Mouse (Mus musculus): ENCODE measurements at regions not wholly inside any gene's neighbourhood (a gene's known extent, or its start where the extent isn't known, plus 50 kb on each side); places are given as distances from the start of the nearest gene placed in this dataset.

- Histone ChIP-seq H3K4me2 (ENCODE audit: low read length) (no peak overlapping the region), H3K4me1 (replicated peaks; ENCODE audit: control insufficient read depth, insufficient read depth, low read length) (no peaks in the 10 kb centered on the region), H3K9ac (replicated peaks; ENCODE audit: low read depth, low read length) (no peak overlapping the region), H3K27me3 (replicated peaks; ENCODE audit: control insufficient read depth, insufficient read depth, low read length) (no peaks in the 10 kb centered on the region), H3K27ac (ENCODE audit: low read length) (no peak overlapping the region), H3K36me3 (ENCODE audit: control insufficient read depth, insufficient read depth) (no peaks in the 10 kb centered on the region), H3K9me3 (ENCODE audit: control insufficient read depth, low read length) (no peaks in the 10 kb centered on the region), H3K4me3 (replicated peaks; ENCODE audit: low read length) (no peak overlapping the region)
- WGBS: 8% methylated on average over 5 of the region's 5 CpGs
- peak; percentile 94 for ATAC-seq
These were observed 589.3 kb downstream of the Kcnj3 start for GRCm38 (mm10) chr2:56025059-56025458.

GRCm38 (mm10) chr2:56028958-56029357, 593.2 kb downstream of the Kcnj3 start:
- H3K36me3 ChIP-seq (ENCODE audit: control insufficient read depth, insufficient read depth): no peaks in the 10 kb centered on the region
- no peak overlapping the region for H3K9ac ChIP-seq (replicated peaks; ENCODE audit: low read depth, low read length)
- H3K9me3 ChIP-seq (ENCODE audit: control insufficient read depth, low read length): no peaks in the 10 kb centered on the region
- H3K4me2 ChIP-seq (ENCODE audit: low read length): no peak overlapping the region
- H3K4me1 ChIP-seq (replicated peaks; ENCODE audit: control insufficient read depth, insufficient read depth, low read length): no peaks in the 10 kb centered on the region
- no peak overlapping the region for H3K27ac ChIP-seq (ENCODE audit: low read length)
- WGBS: 84% methylated on average over 2 of the region's 2 CpGs
- no peaks in the 10 kb centered on the region for H3K27me3 ChIP-seq (replicated peaks; ENCODE audit: control insufficient read depth, insufficient read depth, low read length)
- no peak for ATAC-seq
- no peak overlapping the region for H3K4me3 ChIP-seq (replicated peaks; ENCODE audit: low read length)

Measured in forebrain, embryonic 16.5 days (tissue).